Mouse (Mus musculus) testis, postnatal 10 days (tissue): ENCODE data around the gene Meis2.

Experiments used
- DNase-seq: peaks from one replicate; pipeline ENCODE4 v3.0.0; 2021; ENCODE audit warnings: low spot score

Gene Meis2

DNA sequence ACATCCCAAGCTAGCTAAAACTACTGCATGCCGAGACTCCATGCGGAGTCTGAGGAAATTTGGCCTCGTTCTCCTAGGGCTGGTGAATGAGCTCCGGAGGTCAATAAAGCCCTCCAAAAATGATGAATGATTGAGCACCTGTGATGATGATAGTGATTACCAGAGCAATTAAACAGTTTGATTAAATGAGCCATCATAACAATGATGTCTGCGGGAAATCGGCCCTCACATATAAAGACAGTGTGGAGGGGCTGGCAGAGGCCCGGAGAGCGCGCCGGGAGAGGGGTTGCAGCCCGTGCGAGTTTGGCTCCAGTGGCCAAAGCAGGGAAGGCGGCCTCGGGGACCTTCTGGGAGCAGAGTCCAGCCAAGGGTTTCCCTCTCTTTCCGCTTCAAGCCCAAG lies 2.1 kb upstream of the Meis2 start:
- no peak for DNase-seq

- DNase-seq: peak; percentile 80
Measured at GRCm38 (mm10) chr2:116067065-116067497, 1.4 kb upstream of the Meis2 start.

- DNase-seq: peak; percentile 49
Measured at GRCm38 (mm10) chr2:116066057-116066941, 660 bp upstream of the Meis2 start.

DNA sequence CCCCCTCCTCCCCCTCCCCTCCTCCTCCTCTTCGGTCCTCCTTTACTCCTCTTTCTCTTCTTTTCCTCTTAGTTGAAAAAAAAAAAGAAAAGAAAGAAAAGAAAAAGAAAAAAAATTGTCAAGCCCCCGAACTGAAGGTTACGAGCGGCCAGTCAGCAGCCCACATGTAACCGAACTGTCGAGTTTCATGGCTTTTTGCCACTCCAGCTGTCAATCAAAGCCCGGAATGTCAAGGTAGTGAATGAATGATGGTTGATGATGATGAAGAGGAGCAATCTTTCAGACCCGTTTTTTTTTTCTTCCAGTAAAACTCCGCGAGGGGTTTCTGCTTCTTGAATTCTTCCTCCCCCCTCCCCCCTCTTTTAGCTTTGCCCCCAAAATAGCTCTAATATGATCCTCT lies 582 bp downstream of the Meis2 start:
- no peak for DNase-seq

GRCm38 (mm10) chr2:116064521-116064920 lies 1.1 kb downstream of the Meis2 start:
- DNase-seq: no peak

DNA sequence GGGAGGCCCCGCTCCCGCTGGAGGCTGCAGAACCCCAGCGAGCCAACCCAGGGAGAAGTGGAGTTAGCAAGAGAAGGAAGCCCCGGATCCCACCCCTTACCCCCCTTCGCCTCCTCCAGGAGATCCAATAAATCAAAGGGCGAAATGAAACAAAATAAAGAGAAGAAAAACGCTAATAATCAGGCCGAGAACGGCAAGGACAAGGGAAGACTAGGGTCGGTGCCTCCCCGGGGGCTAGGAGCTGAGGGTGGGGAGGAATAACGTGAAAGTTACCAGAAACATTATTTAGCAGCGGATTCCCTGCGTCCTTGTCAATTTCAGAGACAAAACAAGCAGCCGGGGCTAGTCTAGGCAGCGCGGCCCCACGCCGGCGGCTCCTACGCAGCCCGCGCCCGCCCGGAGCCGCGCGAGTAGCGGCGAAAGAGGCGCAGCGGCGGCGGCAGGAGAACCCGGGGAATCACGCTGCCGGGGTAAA lies 1.8 kb downstream of the Meis2 start:
- peak; percentile 56 for DNase-seq

DNA sequence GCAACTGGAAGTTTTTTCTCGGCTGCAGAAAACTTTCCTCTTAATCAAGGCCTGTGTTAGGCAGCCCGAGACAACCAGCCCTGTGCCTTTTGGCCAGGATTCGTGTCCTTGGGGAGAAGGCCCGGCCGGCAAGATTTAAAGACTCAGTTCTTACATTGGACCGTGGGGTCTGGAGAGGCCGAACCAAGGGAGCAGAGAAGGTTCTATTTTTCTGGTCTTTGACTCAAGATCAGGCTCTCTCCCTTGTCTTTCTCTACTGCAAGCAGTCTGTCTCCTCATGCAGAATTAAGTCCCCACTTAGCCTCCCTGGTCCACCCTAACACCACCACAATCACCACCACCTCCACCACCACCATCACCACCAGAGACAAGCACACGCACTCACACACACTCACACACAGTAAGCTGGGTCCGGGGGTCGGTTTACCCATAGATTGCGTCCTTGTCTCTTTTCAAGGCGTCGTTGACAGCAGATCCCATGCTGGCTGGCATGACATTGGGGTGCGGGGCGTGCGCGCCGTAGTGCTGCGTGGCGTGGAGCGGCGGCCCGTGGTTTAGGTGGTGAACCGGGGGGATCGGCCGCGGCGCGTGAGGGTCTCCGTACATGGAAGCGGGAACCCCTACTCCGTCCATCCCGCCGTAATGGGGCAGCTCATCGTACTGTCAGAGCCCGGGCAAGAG lies 2.7 kb downstream of the Meis2 start:
- peak; percentile 51 for DNase-seq

DNA sequence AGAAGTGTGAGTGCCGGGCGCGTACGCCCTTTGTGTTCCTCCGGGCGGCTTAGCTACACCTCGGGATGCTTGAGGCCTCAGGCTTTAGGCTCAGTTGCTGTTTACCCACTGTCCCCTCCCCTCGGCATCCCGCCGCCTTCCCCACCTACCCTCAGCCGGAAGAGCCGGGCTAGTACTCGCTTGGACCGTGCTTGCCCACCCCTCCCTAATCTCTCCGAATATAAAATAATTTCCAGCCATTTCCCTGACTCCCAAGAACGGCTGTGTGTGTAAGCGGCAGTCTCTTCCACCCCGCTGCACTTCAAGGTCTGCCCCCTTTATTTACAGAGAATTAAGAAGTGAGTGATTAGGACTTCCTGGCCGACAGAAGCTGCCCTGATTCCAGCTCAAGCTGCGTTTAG lies 3.4 kb downstream of the Meis2 start:
- DNase-seq: no peak

DNA sequence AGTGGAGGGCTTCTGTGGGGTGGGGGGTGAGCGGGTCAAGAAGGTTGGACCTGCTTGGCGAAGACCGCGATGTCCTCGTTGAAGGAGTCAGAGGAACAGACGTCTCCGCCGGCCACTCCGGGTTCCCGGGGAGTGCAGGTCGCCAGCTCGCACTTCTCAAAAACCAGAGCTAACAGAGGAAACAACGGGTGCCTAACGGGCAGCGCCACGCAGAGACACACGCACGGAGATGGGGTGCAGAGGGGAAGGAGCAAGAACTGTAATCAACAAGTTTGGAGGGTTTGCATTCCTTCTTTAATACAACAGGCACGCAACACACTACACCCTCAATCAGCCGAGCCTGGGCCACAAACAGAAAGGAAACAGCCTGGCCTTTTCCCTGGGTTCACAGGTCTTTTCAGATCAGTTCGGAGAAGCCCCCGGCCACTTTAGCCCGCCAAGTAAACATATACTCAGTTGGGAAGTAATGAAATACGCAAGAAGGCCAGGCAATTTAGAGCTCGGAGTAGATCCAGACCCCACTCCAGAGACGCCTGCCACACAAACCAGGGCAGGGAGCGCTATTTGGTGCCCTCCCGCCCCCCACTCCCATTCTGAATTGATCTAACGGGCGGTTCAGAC lies 4.1 kb downstream of the Meis2 start:
- DNase-seq: no peak

GRCm38 (mm10) chr2:116060701-116061400 lies 4.8 kb downstream of the Meis2 start:
- DNase-seq: no peak

- DNase-seq: no peak
Measured at GRCm38 (mm10) chr2:116060210-116060609, 5.4 kb downstream of the Meis2 start.

DNA sequence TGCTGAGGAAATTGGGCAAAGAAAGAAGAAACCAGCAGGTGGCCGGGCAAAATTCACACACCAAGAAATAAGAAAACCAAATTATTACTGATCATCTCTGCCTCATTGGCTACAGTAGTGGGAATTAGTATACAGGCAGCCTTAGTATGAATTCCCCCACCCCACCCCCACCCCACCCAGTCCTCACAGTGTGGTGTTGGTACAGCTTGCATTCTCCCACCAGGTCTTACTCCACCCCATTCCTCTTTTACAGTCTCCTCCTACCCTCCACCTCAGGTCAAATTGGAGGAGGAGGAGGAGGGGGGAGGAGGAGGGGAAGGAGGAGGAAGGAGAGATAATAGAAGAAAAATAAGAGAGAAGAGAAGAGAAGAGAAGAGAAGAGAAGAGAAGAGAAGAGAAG lies 6.0 kb downstream of the Meis2 start:
- DNase-seq: no peak

GRCm38 (mm10) chr2:116059066-116059465 lies 6.6 kb downstream of the Meis2 start:
- DNase-seq: no peak

GRCm38 (mm10) chr2:116058511-116058910 lies 7.1 kb downstream of the Meis2 start:
- no peak for DNase-seq

DNA sequence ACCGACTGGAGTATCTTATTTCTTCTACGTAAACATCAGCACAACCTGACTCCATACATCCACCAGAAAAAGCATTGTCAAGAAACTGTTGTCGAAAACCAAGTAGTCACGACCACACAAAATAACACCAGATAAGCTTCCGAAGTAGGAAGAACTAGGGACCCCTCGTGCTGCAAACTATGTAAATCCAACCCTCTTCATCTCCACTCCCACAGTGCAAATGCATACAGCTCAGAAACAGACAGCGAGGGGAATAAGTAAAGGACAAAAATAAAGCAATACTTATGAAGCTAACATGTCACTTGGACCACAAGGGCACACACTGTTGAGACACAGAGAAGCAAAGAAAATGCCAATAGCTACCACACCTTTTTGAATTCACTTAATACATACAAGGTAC lies 8.8 kb downstream of the Meis2 start:
- no peak for DNase-seq

- no peak for DNase-seq
Measured at GRCm38 (mm10) chr2:116055686-116056620, 9.7 kb downstream of the Meis2 start.

DNA sequence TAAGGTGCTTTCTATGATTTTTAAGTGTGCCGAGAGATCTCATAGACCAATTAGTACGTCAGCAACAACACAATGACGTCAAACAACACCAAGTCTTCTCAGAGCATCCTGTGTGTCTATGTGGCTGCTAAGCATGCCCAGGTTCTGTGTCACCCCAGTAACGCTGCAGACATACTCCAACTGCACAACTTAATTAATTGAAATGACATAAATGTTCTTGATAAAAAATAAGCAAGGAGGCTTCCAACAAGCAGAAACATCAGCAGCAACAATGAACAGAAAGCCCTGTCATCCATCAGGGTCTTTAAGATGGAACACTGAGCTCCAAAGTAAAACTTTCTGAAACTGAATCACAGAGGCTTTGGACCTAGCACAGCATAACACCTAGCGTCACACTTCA lies 11.7 kb downstream of the Meis2 start:
- no peak for DNase-seq

DNA sequence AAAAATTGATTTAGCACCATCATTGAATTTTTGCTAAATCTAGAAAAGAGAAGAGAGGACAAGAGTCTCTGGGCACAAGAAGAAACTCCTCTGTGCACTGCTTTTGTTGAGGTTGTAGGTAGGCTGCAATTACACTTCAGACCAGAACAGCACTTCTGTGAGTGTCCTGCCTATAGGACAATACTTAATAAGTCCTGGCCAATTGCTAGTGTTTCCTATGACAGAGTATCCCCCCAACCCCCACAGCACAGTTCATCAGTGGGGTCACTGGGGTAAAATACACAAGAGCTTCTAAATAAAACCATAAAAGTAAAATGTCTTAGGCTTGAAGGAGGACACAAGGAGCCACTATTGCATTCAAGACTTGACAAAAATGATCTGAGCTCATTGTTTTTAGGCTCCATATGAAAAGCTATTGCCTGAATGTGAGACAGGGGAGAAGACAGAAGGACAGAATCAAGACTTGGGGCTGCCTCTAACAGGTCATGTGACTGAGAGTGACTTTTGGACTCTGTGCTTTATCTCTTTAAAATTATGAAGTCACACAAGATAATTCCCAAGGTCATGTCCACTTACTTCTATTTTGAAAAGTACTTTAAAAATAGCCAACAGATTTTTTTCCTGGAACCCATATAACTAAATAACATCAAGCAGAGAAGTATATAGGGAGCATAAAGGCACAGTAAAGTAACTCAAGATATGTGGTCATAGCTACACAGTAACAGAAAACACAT lies 12.8 kb downstream of the Meis2 start:
- no peak for DNase-seq

GRCm38 (mm10) chr2:116051906-116052614 lies 13.6 kb downstream of the Meis2 start:
- DNase-seq: no peak

DNA sequence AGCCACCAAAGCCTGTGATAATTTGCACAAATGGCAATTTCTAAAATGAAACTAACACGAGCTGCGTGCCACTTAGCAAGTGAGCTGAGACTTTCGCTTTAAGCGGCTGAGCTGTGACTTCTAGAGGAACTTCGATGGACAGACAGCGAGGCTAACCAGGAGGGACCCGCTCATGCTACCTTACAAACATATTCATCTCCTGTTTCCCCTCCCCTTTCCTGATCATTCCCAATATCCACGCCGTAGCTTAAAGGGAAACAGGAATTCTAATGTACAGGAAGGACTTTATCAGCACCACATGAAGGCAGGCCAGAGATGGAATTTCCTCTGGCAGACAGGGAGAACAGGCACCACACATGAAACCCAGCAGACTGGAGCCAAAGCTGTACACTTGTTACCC lies 15.9 kb downstream of the Meis2 start:
- no peak for DNase-seq
